Mouse (Mus musculus): Measurements from ENCODE around the gene Mlxipl. TPM values are rescaled to one million over a fixed set of nuclear protein-coding genes. Genes with fewer than 3 reads are reported as not detected.

Mlxipl gene
- polyA plus RNA-seq, 1 experiment from 2014 or later, result 1.6 TPM

DNA sequence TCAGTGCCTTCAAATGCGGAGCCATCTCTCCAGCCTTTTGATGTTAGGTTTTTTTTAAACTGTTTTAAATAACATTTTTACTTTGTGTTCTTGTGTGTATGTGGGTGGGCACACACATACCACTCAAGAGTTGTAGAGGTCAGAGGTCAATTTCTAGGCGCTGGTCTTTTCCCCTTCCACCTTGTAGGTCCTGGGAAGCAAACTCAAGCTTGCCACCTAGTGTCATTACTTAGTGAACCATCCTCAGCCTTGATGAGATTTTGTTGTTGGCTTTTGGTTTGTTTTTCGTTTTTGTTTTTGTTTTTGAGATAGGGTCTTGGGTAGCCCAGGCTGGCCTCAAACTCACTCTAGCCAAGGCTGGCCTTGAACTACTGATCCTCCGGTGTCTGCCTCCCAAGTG lies 14.0 kb upstream of the Mlxipl start:
- peaks cover 4% of the 10 kb centered on the region for H3K4me1 ChIP-seq (replicated peaks; ENCODE audit: control insufficient read depth, insufficient read depth, low read length)
- H3K27ac ChIP-seq (ENCODE audit: low read depth, low read length), result no peak overlapping the region
- H3K9ac ChIP-seq (ENCODE audit: low read depth, low read length), result no peak overlapping the region
- ATAC-seq (ENCODE audit: low FRiP score) (no peak), DNase-seq (ENCODE audit: low spot score) (no peak)
- H3K27me3 ChIP-seq (ENCODE audit: control insufficient read depth, insufficient read depth, low read length), result no peaks in the 10 kb centered on the region
- H3K36me3 ChIP-seq (ENCODE audit: control insufficient read depth, insufficient read depth, low read length), result no peaks in the 10 kb centered on the region
- WGBS, result 66% methylated on average over 4 of the region's 4 CpGs
- no peaks in the 10 kb centered on the region for H3K9me3 ChIP-seq (ENCODE audit: control insufficient read depth, low read length)
- H3K4me2 ChIP-seq (replicated peaks; ENCODE audit: low read depth, low read length), result no peak overlapping the region
- no peak overlapping the region for H3K4me3 ChIP-seq (ENCODE audit: low read depth, low read length)

DNA sequence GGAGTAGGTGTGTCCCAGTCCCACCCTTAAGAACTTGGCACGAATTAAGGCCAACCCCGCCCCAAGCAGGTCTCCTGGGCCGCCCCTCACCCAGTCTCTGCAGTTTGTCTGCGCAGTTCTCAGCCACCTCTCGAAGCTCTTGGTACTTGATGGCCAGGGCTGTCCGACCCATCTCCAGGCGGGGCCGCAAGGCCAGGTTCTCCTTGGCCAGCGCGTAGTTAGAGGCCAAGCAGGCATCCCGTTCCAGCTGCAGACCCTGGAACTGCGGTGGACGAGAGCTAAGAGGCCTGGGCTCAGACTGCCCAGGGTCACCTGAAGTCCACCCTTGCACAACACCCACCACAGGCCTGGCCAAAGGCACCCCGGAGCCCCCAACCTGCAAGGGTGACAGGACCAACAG lies 13.3 kb upstream of the Mlxipl start:
- ATAC-seq (ENCODE audit: low FRiP score) (no peak), DNase-seq (ENCODE audit: low spot score) (no peak)

DNA sequence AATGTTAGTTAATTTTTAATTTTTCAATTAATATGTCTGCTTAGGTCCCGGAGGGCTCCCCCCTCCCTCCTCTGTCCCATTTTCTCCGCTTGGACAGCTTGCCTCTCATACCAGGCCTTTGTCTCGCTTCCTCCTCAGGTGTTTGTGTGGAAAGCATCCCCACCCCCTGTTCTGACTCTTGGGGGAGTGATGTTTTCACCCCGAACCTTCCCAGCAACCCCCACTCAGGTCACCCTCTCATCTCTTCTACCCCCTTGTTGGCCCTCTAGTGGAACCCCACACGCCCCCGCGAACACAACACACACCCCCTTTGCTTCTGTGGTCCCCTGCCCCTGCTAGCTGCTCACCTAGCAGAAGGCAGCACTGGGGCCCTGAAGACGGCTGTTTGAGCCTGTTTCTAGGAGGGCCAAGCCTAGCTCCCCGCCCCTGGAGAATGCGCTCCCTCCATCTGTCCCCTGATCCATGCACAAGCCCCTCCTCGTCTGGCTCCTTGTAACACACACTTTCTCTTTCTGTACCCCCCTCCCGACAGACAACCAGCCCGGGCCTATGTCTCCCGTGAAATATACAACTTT lies 12.7 kb upstream of the Mlxipl start:
- H3K4me3 ChIP-seq (ENCODE audit: low read depth, low read length), result peak overlapping the region; percentile 99
- no peaks in the 10 kb centered on the region for H3K9me3 ChIP-seq (ENCODE audit: control insufficient read depth, low read length)
- peak overlapping the region; percentile 99 for H3K9ac ChIP-seq (ENCODE audit: low read depth, low read length)
- peak; percentile 34 for ATAC-seq (ENCODE audit: low FRiP score)
- H3K4me1 ChIP-seq (replicated peaks; ENCODE audit: control insufficient read depth, insufficient read depth, low read length), result peaks cover 4% of the 10 kb centered on the region
- H3K27ac ChIP-seq (ENCODE audit: low read depth, low read length), result peak overlapping the region; percentile 77
- 21% methylated on average over 14 of the region's 14 CpGs for WGBS
- DNase-seq (ENCODE audit: low spot score), result peak; percentile 54
- H3K36me3 ChIP-seq (ENCODE audit: control insufficient read depth, insufficient read depth, low read length), result no peaks in the 10 kb centered on the region
- H3K4me2 ChIP-seq (replicated peaks; ENCODE audit: low read depth, low read length), result peak overlapping the region; percentile 78
- H3K27me3 ChIP-seq (ENCODE audit: control insufficient read depth, insufficient read depth, low read length), result no peaks in the 10 kb centered on the region

More for the DNA sequence above, 13.3 kb upstream of the Mlxipl start:
- Histone ChIP-seq H3K9ac (ENCODE audit: low read depth, low read length) (peak overlapping the region; percentile 99), H3K27ac (ENCODE audit: low read depth, low read length) (no peak overlapping the region), H3K4me1 (replicated peaks; ENCODE audit: control insufficient read depth, insufficient read depth, low read length) (peaks cover 4% of the 10 kb centered on the region), H3K4me3 (ENCODE audit: low read depth, low read length) (peak overlapping the region; percentile 4; the same call in 1 of the 2 replicates), H3K9me3 (ENCODE audit: control insufficient read depth, low read length) (no peaks in the 10 kb centered on the region), H3K4me2 (replicated peaks; ENCODE audit: low read depth, low read length) (peak overlapping the region; percentile 78), H3K36me3 (ENCODE audit: control insufficient read depth, insufficient read depth, low read length) (no peaks in the 10 kb centered on the region), H3K27me3 (ENCODE audit: control insufficient read depth, insufficient read depth, low read length) (no peaks in the 10 kb centered on the region)
- WGBS, result 91% methylated on average over 14 of the region's 14 CpGs

DNA sequence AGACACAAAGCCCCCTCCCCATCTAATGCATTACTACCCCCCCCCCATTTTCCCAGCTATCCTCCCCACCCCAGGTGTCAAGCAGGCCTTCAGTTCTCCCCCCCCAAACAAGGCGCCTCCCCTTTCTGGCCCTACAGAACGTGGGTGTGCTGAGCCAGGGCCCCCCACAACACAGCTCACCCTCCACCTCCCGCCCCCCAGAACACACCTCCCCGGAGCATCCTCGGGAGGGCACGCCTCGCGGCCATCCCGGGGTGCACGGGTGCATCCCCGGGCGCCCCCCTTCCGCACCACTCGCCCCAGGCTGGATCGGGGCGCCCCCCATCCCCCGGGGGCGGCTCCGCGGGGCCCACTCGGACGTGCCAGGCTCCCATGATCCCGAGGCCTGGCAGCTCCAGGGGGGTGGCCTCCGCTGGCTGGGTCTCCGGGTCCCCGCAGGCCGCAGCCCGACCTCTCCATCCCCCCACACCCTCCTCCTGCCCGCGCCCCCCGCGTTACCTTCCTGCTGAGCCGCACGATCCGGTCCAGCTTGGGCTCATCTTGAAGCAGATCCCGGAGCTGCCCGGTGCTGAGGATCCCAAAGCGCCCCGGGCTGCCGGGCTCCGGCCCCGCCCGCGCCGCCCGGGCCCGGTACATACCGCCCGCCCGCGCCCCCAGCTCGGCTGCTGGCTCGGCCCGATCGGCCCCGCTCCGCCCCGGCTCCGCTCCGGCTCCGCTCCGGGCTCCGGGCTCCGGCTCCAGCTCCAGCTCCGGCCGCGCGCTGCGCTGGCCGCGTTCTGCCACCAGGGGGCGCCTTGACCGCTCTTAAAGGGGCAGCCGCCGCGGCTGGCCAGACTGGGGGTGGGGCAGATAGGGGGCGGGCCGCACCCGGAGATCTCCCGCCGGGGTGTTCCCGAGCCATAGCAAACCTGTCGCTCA lies 11.9 kb upstream of the Mlxipl start, which contains the start of gene Vps37d:
TSS of gene Vps37d (minus strand) at position 703 of the 918 bp plus-strand sequence.
- DNase-seq (ENCODE audit: low spot score), result peak; percentile 98
- peak; percentile 82 for ATAC-seq (ENCODE audit: low FRiP score)
- WGBS, result 2% methylated on average over 29 of the region's 83 CpGs

DNA sequence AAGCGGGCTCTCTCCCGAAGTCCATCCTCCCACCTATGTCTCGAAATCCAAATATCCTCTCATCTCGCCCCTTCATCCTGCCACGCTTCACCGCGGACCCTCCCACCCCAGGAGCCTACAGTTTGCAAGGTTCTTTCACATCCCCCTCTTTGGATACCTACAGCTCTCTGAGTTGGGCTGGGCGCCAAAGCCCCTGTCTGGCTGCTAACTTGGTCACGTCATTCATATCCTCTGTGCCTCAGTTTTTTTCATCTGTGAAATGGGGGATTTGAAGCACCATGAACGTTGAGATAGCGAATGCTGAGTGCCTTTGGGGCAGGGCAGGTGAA lies 11.2 kb upstream of the Mlxipl start:
- DNase-seq (ENCODE audit: low spot score), result no peak
- H3K27ac ChIP-seq (ENCODE audit: low read depth, low read length), result no peak overlapping the region

More for the DNA sequence above, 11.9 kb upstream of the Mlxipl start, which contains the start of gene Vps37d:
- Histone ChIP-seq H3K4me2 (replicated peaks; ENCODE audit: low read depth, low read length) (peak within 1 kb of the TSS; percentile 78), H3K9me3 (ENCODE audit: control insufficient read depth, low read length) (no peaks in the 10 kb centered on the region), H3K4me1 (replicated peaks; ENCODE audit: control insufficient read depth, insufficient read depth, low read length) (peaks cover 4% of the 10 kb centered on the region), H3K27ac (ENCODE audit: low read depth, low read length) (peak within 1 kb of the TSS; percentile 77), H3K36me3 (ENCODE audit: control insufficient read depth, insufficient read depth, low read length) (no peaks in the 10 kb centered on the region), H3K9ac (ENCODE audit: low read depth, low read length) (peak within 1 kb of the TSS; percentile 99), H3K4me3 (ENCODE audit: low read depth, low read length) (peak within 1 kb of the TSS; percentile 99), H3K27me3 (ENCODE audit: control insufficient read depth, insufficient read depth, low read length) (no peaks in the 10 kb centered on the region)

DNA sequence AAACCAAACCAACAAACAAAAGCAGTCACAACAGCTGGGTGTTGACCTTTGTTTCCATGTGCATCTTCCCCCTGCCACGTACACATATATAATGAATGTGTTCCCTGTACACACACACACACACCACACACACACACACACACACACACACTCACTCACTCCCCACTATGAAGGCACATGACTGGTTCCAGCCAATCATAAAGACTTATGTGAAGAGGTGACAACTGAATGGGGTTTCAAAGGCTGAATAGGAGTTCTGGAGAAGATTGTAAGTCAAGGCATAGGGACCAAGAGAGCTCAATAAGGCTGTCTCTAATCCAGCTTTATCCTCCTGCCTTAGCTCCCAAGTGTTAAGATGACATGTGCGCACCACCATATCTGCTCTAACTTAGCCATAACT lies 10.1 kb upstream of the Mlxipl start:
- WGBS, result 96% methylated on average over 2 of the region's 2 CpGs

More for the DNA sequence above, 11.2 kb upstream of the Mlxipl start:
- peak overlapping the region; percentile 99 for H3K4me3 ChIP-seq (ENCODE audit: low read depth, low read length)
- H3K36me3 ChIP-seq (ENCODE audit: control insufficient read depth, insufficient read depth, low read length), result no peaks in the 10 kb centered on the region
- no peaks in the 10 kb centered on the region for H3K27me3 ChIP-seq (ENCODE audit: control insufficient read depth, insufficient read depth, low read length)
- ATAC-seq (ENCODE audit: low FRiP score), result peak; percentile 53; the same call in 1 of the 2 replicates
- H3K9ac ChIP-seq (ENCODE audit: low read depth, low read length), result no peak overlapping the region
- 2% methylated on average over 11 of the region's 11 CpGs for WGBS
- H3K9me3 ChIP-seq (ENCODE audit: control insufficient read depth, low read length), result no peaks in the 10 kb centered on the region
- H3K4me2 ChIP-seq (replicated peaks; ENCODE audit: low read depth, low read length), result peak overlapping the region; percentile 78
- peaks cover 1% of the 10 kb centered on the region for H3K4me1 ChIP-seq (replicated peaks; ENCODE audit: control insufficient read depth, insufficient read depth, low read length)

DNA sequence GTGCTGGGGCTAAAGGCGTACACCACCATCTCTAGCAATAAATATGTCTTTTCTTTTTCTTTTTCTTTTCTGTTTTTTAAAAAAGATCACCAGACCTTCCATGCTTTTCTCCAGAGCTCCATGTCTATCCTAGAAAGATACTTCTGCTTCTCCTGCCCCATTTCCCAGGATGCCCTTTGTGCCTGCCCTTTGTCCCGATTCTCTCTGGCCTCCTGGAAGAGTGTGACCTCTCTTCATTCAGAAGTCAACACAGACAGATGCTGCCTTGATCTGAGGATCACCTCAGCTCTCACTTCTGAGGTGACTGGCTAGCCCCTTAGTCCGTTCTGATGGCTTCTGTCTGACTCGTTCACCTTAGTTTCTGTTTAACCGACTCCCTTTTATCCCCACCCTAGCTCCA lies 9.2 kb upstream of the Mlxipl start:
- Histone ChIP-seq H3K9ac (ENCODE audit: low read depth, low read length) (no peak overlapping the region), H3K4me2 (replicated peaks; ENCODE audit: low read depth, low read length) (no peak overlapping the region), H3K27me3 (ENCODE audit: control insufficient read depth, insufficient read depth, low read length) (no peaks in the 10 kb centered on the region), H3K27ac (ENCODE audit: low read depth, low read length) (no peak overlapping the region), H3K36me3 (ENCODE audit: control insufficient read depth, insufficient read depth, low read length) (no peaks in the 10 kb centered on the region), H3K9me3 (ENCODE audit: control insufficient read depth, low read length) (no peaks in the 10 kb centered on the region), H3K4me1 (replicated peaks; ENCODE audit: control insufficient read depth, insufficient read depth, low read length) (no peaks in the 10 kb centered on the region), H3K4me3 (ENCODE audit: low read depth, low read length) (no peak overlapping the region)
- whole genome bisulfite sequencing, result 88% methylated on average over 5 of the region's 5 CpGs
- ATAC-seq (ENCODE audit: low FRiP score), result no peak
- no peak for DNase-seq (ENCODE audit: low spot score)

More for the DNA sequence above, 10.1 kb upstream of the Mlxipl start:
- Histone ChIP-seq H3K4me2 (replicated peaks; ENCODE audit: low read depth, low read length) (no peak overlapping the region), H3K4me1 (replicated peaks; ENCODE audit: control insufficient read depth, insufficient read depth, low read length) (no peaks in the 10 kb centered on the region), H3K27me3 (ENCODE audit: control insufficient read depth, insufficient read depth, low read length) (no peaks in the 10 kb centered on the region), H3K27ac (ENCODE audit: low read depth, low read length) (no peak overlapping the region), H3K9me3 (ENCODE audit: control insufficient read depth, low read length) (no peaks in the 10 kb centered on the region), H3K36me3 (ENCODE audit: control insufficient read depth, insufficient read depth, low read length) (no peaks in the 10 kb centered on the region), H3K9ac (ENCODE audit: low read depth, low read length) (no peak overlapping the region), H3K4me3 (ENCODE audit: low read depth, low read length) (no peak overlapping the region)
- ATAC-seq (ENCODE audit: low FRiP score) (no peak), DNase-seq (ENCODE audit: low spot score) (no peak)

DNA sequence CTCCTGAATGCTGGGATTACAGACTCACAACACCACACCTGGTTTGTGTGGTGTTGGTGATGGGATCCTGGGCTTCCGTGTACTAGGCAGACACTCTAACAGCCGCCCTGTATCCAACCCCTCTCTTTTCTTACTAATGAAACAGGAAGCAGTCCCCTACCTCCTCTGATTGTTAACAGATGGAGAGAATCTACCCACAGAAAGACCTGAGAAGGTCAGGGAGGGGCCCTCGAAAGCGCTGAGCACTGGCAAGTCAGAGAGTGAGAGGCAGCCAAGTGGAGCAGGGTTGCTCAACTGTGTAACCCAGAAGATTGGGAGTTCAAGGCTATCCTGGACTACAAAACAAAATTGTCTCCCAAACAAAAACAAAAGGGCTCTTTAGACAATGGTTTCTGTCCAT lies 2.8 kb upstream of the Mlxipl start:
- no peak for ATAC-seq (ENCODE audit: low FRiP score)
- H3K4me3 ChIP-seq (ENCODE audit: low read depth, low read length), result no peak overlapping the region
- 60% methylated on average over 4 of the region's 4 CpGs for WGBS
- no peaks in the 10 kb centered on the region for H3K9me3 ChIP-seq (ENCODE audit: control insufficient read depth, low read length)
- H3K9ac ChIP-seq (ENCODE audit: low read depth, low read length), result no peak overlapping the region
- peaks cover 25% of the 10 kb centered on the region for H3K27me3 ChIP-seq (ENCODE audit: control insufficient read depth, insufficient read depth, low read length)
- H3K36me3 ChIP-seq (ENCODE audit: control insufficient read depth, insufficient read depth, low read length), result no peaks in the 10 kb centered on the region
- no peak overlapping the region for H3K4me2 ChIP-seq (replicated peaks; ENCODE audit: low read depth, low read length)
- H3K27ac ChIP-seq (ENCODE audit: low read depth, low read length), result no peak overlapping the region
- H3K4me1 ChIP-seq (replicated peaks; ENCODE audit: control insufficient read depth, insufficient read depth, low read length), result no peaks in the 10 kb centered on the region
- no peak for DNase-seq (ENCODE audit: low spot score)
